Mouse (Mus musculus) thymus, postnatal 10 days (tissue): ENCODE measurements around the gene Tmem200c.

ENCODE experiments used
- DNase-seq, 2 experiments: peaks; one replicate each; pipeline ENCODE4 v3.0.0; 2021; ENCODE audit warnings: low spot score in 2 of 2

Gene Tmem200c

GRCm38 (mm10) chr17:68826323-68826722 is at the start of gene Tmem200c:
Gene Tmem200c, plus strand, starts transcription at chr17:68826623.
- no peak for DNase-seq

- DNase-seq: no peak
Observed at GRCm38 (mm10) chr17:68793741-68794140, 32.7 kb upstream of the Tmem200c start.

- DNase-seq: no peak
Observed at GRCm38 (mm10) chr17:68836655-68837012, 10.2 kb downstream of the Tmem200c start.

- DNase-seq: no peak
Observed at GRCm38 (mm10) chr17:68837013-68837858, 10.8 kb downstream of the Tmem200c start.

- DNase-seq: no peak
Observed at GRCm38 (mm10) chr17:68837859-68838194, 11.4 kb downstream of the Tmem200c start.

- DNase-seq: no peak
Observed at GRCm38 (mm10) chr17:68839888-68840571, 13.6 kb downstream of the Tmem200c start.

GRCm38 (mm10) chr17:68840572-68840939 is 14.1 kb downstream of the Tmem200c start:
- no peak for DNase-seq

- DNase-seq: no peak
Observed at GRCm38 (mm10) chr17:68841097-68841891, 14.9 kb downstream of the Tmem200c start.

GRCm38 (mm10) chr17:68841892-68842252 is 15.4 kb downstream of the Tmem200c start:
- DNase-seq: no peak

GRCm38 (mm10) chr17:68845931-68846330 is 19.5 kb downstream of the Tmem200c start:
- no peak for DNase-seq

GRCm38 (mm10) chr17:68848739-68849138 is 22.3 kb downstream of the Tmem200c start:
- DNase-seq: no peak

- DNase-seq: no peak
Observed at GRCm38 (mm10) chr17:68852171-68852966, 25.9 kb downstream of the Tmem200c start.

GRCm38 (mm10) chr17:68864175-68864574 is 37.8 kb downstream of the Tmem200c start:
- no peak for DNase-seq

GRCm38 (mm10) chr17:68868439-68868838 is 42.0 kb downstream of the Tmem200c start:
- no peak for DNase-seq

GRCm38 (mm10) chr17:68874021-68874420 is 47.6 kb downstream of the Tmem200c start:
- DNase-seq: no peak

GRCm38 (mm10) chr17:68875251-68875650 is 48.8 kb downstream of the Tmem200c start:
- DNase-seq: no peak

GRCm38 (mm10) chr17:68875917-68876495 is 49.6 kb downstream of the Tmem200c start:
- DNase-seq: no peak

GRCm38 (mm10) chr17:68881725-68882524 is 55.5 kb downstream of the Tmem200c start:
- no peak for DNase-seq

GRCm38 (mm10) chr17:68883474-68884083 is 57.2 kb downstream of the Tmem200c start:
- DNase-seq: no peak

- no peak for DNase-seq
Observed at GRCm38 (mm10) chr17:68890672-68891071, 64.2 kb downstream of the Tmem200c start.
